Mouse (Mus musculus) midbrain, embryonic 16.5 days (tissue): ENCODE measurements around the gene C7. TPM values are rescaled to one million over a fixed set of nuclear protein-coding genes. Genes with fewer than 3 reads are reported as not detected.
"Not testable (repeated sequence)": the region's sequence is repeated elsewhere in the genome, so short reads cannot be mapped to it uniquely, and the experiment has no call there.

ENCODE experiments used
- ATAC-seq: fragments of 200-750 bp; cut with Nextera tagmentation; 2 replicates; pipeline ENCODE4 v1.8.0; 2017; ENCODE audit warnings: moderate TSS enrichment
- H3K27ac ChIP-seq: fragments of 300-500 bp; sonication (generic); 2 replicates; pipeline ENCODE4 v1.5.1; 2014; ENCODE audit warnings: mild to moderate bottlenecking, low read length, mixed read lengths
- H3K27me3 ChIP-seq: fragments of 300-500 bp; sonication (generic); 2 replicates; pipeline ENCODE4 v1.6.1; 2014; ENCODE audit warnings: low read depth, low read length, mixed read lengths; ENCODE audit not compliant: control insufficient read depth, insufficient read depth
- H3K36me3 ChIP-seq: fragments of 300-500 bp; sonication (generic); 2 replicates; pipeline ENCODE4 v1.6.1; 2014; ENCODE audit warnings: mild to moderate bottlenecking, low read length, moderate library complexity, mixed read lengths; ENCODE audit not compliant: control insufficient read depth, insufficient read depth
- H3K4me1 ChIP-seq: fragments of 300-500 bp; sonication (generic); 2 replicates; pipeline ENCODE4 v1.6.1; 2014; ENCODE audit warnings: mild to moderate bottlenecking, low read length, mixed read lengths; ENCODE audit not compliant: control insufficient read depth, insufficient read depth
- H3K4me2 ChIP-seq: fragments of 300-500 bp; sonication (generic); 2 replicates; pipeline ENCODE4 v1.6.1; 2014; ENCODE audit warnings: mild to moderate bottlenecking, low read length, mixed read lengths
- H3K4me3 ChIP-seq: fragments of 300-500 bp; sonication (generic); 2 replicates; pipeline ENCODE4 v1.5.1; 2014; ENCODE audit warnings: low read depth, mild to moderate bottlenecking, low read length, moderate library complexity, mixed read lengths
- H3K9ac ChIP-seq: fragments of 300-500 bp; sonication (generic); 2 replicates; pipeline ENCODE4 v1.6.1; 2014; ENCODE audit warnings: low read depth, low read length, mixed read lengths
- H3K9me3 ChIP-seq: fragments of 300-500 bp; sonication (generic); replicated peaks from 2 replicates; pipeline ENCODE4 v1.6.1; 2014; ENCODE audit warnings: mild to moderate bottlenecking, low read length, mixed read lengths; ENCODE audit not compliant: control insufficient read depth, poor library complexity, severe bottlenecking
- WGBS: fragments of 180-500 bp; shearing (Covaris S2); extraction: QIAGEN DNeasy Blood & Tissue Kit; methylation state at CpG from one replicate; pipeline ENCODE4 v1.1.7; 2014; 5-methylcytosine and 5-hydroxymethylcytosine counted together
- polyA plus RNA-seq: library from polyadenylated mRNA; unstranded; fragments of >200 nt; fragmentation: Nextera tagmentation; extraction: Ambion mirVana; gene quantifications from 2 replicates; pipeline ENCODE4 v1.2.1, GENCODE M21; 2015

C7 gene
- polyA plus RNA-seq, 1 experiment from 2014 or later, result 0.18 TPM

DNA sequence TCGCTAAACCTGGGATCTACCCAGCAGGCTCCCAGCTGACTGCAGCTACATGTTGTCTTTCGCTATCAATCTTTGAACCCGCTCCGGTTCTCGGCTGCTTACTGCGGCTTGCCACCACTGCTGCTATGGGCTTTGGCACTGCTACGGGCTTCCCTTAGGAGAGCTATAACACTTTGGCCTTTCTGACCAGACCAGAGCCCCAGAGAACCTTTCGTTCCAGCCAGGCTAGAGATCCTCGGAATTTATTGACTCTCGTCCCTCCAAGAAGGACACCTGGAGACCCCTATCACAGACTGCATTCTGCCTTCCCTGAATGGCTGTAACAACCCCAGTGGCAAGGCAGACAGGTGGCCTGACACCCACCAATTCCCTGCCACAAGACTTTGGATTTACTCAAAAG is 26.6 kb upstream of the C7 start:
- no peak overlapping the region for H3K4me2 ChIP-seq
- H3K36me3 ChIP-seq, result no peaks in the 10 kb centered on the region
- no peak for ATAC-seq
- WGBS, result 95% methylated on average over 10 of the region's 10 CpGs
- H3K4me1 ChIP-seq, result peaks cover 5% of the 10 kb centered on the region; the same call in 1 of the 2 replicates
- no peaks in the 10 kb centered on the region for H3K9me3 ChIP-seq
- no peaks in the 10 kb centered on the region for H3K27me3 ChIP-seq
- no peak overlapping the region for H3K9ac ChIP-seq
- no peak overlapping the region for H3K4me3 ChIP-seq
- no peak overlapping the region for H3K27ac ChIP-seq

GRCm38 (mm10) chr15:5088850-5089608 is 25.5 kb upstream of the C7 start:
- no peak overlapping the region for H3K4me2 ChIP-seq
- peaks cover 5% of the 10 kb centered on the region; the same call in 1 of the 2 replicates for H3K4me1 ChIP-seq
- WGBS, result 49% methylated on average over 7 of the region's 7 CpGs
- H3K27me3 ChIP-seq, result no peaks in the 10 kb centered on the region
- no peak overlapping the region for H3K9ac ChIP-seq
- H3K36me3 ChIP-seq, result no peaks in the 10 kb centered on the region
- H3K4me3 ChIP-seq, result no peak overlapping the region
- peak; percentile 93 for ATAC-seq
- 0 out of 2 replicates have a peak overlapping the region, but pooled peaks have one; percentile 10 for H3K27ac ChIP-seq
- H3K9me3 ChIP-seq, result no peaks in the 10 kb centered on the region

DNA sequence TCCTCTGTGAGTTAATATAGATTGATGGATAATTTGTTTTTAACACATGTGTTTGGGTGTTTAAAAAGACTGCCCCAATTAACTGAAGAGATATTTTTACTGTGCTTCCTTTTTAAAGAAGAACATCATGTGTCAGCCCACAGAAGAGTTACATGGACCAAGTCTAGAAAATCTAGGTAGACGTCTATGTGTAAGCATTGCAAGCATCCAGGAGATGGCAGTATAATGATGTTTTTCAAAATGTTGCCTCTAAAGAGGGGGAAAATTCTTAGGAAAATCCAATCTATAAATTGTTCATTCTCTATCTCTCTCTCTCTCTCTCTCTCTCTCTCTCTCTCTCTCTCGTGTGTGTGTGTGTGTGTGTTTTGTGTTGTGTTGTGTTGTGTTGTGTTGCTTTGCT is 22.6 kb upstream of the C7 start:
- no peak for ATAC-seq
- H3K27me3 ChIP-seq, result no peaks in the 10 kb centered on the region
- no peaks in the 10 kb centered on the region for H3K9me3 ChIP-seq
- H3K36me3 ChIP-seq, result no peaks in the 10 kb centered on the region
- no peak overlapping the region for H3K9ac ChIP-seq
- whole genome bisulfite sequencing, result 25% methylated on average over 2 of the region's 2 CpGs
- H3K4me2 ChIP-seq, result no peak overlapping the region
- peaks cover 5% of the 10 kb centered on the region; the same call in 1 of the 2 replicates for H3K4me1 ChIP-seq
- no peak overlapping the region for H3K4me3 ChIP-seq
- H3K27ac ChIP-seq, result no peak overlapping the region

GRCm38 (mm10) chr15:5081235-5081634 is 17.7 kb upstream of the C7 start:
- Histone ChIP-seq H3K36me3 (no peaks in the 10 kb centered on the region), H3K27ac (no peak overlapping the region), H3K9ac (no peak overlapping the region), H3K27me3 (no peaks in the 10 kb centered on the region), H3K4me3 (no peak overlapping the region), H3K4me2 (no peak overlapping the region), H3K4me1 (no peaks in the 10 kb centered on the region), H3K9me3 (no peaks in the 10 kb centered on the region)
- no peak for ATAC-seq
- WGBS, result 87% methylated on average over 1 of the region's 1 CpGs

- no peaks in the 10 kb centered on the region for H3K36me3 ChIP-seq
Observed at GRCm38 (mm10) chr15:5068801-5069518, 5.4 kb upstream of the C7 start.

DNA sequence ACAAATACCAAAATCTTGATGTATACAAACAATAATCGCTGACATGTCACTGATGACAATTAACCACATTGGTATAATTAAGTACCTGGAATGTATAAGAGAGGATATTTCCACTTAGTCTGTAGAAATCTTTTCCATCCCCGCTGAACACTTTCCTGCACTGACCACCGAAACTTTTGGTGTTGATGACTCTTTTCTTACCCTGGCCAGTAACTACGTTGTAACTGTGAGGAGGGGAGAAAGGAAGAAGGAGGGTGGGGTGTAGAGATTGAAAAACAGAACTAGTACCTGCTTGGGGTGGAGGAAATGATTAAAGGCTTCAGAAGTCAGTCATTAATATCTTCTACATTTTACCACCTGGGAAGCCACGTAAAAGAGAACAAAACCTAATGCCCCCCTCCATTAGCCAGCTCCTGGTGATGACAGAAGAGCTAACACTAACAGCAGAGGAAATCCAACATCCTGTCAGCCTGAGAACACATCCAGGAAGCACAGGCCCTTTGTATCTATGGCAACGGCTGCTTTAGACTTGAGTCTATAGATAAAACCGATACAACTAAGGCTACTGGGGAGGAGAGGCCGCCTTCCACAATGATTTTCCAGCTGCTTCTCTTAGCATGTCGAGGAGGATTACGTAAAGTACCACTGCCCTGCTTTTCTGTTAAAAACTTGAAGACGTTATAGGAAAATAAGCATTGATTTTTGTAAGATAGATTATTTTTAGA is 17.8 kb downstream of the C7 start:
- no peaks in the 10 kb centered on the region for H3K36me3 ChIP-seq
- H3K9ac ChIP-seq, result no peak overlapping the region
- WGBS, result 43% methylated on average over 11 of the region's 11 CpGs
- H3K9me3 ChIP-seq, result no peaks in the 10 kb centered on the region
- H3K4me1 ChIP-seq, result no peaks in the 10 kb centered on the region
- no peaks in the 10 kb centered on the region for H3K27me3 ChIP-seq
- peak; percentile 99 for ATAC-seq
- no peak overlapping the region for H3K4me3 ChIP-seq
- peak overlapping the region; percentile 63 for H3K27ac ChIP-seq
- H3K4me2 ChIP-seq, result 0 out of 2 replicates have a peak overlapping the region, but pooled peaks have one; percentile 18

More at GRCm38 (mm10) chr15:5068801-5069518, 5.4 kb upstream of the C7 start:
- H3K4me2 ChIP-seq, result no peak overlapping the region
- H3K27me3 ChIP-seq, result no peaks in the 10 kb centered on the region
- H3K4me1 ChIP-seq, result no peaks in the 10 kb centered on the region; the same call in 1 of the 2 replicates
- peak; percentile 94 for ATAC-seq
- H3K4me3 ChIP-seq, result no peak overlapping the region
- no peak overlapping the region for H3K27ac ChIP-seq
- no peak overlapping the region for H3K9ac ChIP-seq
- H3K9me3 ChIP-seq, result no peaks in the 10 kb centered on the region
- 54% methylated on average over 15 of the region's 15 CpGs for WGBS

GRCm38 (mm10) chr15:5029256-5029655 is 34.3 kb downstream of the C7 start:
- ATAC-seq, result no peak
- WGBS, result 91% methylated on average over 4 of the region's 4 CpGs

GRCm38 (mm10) chr15:5023479-5024265 is 39.9 kb downstream of the C7 start:
- H3K4me1 ChIP-seq, H3K27ac ChIP-seq, H3K9ac ChIP-seq, ATAC-seq, H3K9me3 ChIP-seq, H3K36me3 ChIP-seq, H3K27me3 ChIP-seq, H3K4me2 ChIP-seq, H3K4me3 ChIP-seq: not testable (repeated sequence)
- 90% methylated on average over 14 of the region's 14 CpGs for WGBS

More at GRCm38 (mm10) chr15:5029256-5029655, 34.3 kb downstream of the C7 start:
- H3K9ac ChIP-seq, result no peak overlapping the region
- H3K36me3 ChIP-seq, result no peaks in the 10 kb centered on the region
- no peaks in the 10 kb centered on the region for H3K4me1 ChIP-seq
- H3K9me3 ChIP-seq, result no peaks in the 10 kb centered on the region; the same call in 1 of the 2 replicates
- H3K4me2 ChIP-seq, result no peak overlapping the region
- H3K27ac ChIP-seq, result no peak overlapping the region
- no peak overlapping the region for H3K4me3 ChIP-seq
- no peaks in the 10 kb centered on the region for H3K27me3 ChIP-seq
